Mouse (Mus musculus) thymus, adult 18-20 months (tissue): Measurements from ENCODE around the gene Afap1.

Experiments used
- DNase-seq, 2 experiments: peaks; one replicate each; pipeline ENCODE4 v3.0.0; 2022; ENCODE audit warnings: mixed read lengths in 2 of 2

Afap1 gene

GRCm38 (mm10) chr5:35935939-35936338, 42.8 kb downstream of the Afap1 start:
- DNase-seq = no peak

- no peak for DNase-seq
Measured at GRCm38 (mm10) chr5:35938249-35939223, 45.4 kb downstream of the Afap1 start.

DNA sequence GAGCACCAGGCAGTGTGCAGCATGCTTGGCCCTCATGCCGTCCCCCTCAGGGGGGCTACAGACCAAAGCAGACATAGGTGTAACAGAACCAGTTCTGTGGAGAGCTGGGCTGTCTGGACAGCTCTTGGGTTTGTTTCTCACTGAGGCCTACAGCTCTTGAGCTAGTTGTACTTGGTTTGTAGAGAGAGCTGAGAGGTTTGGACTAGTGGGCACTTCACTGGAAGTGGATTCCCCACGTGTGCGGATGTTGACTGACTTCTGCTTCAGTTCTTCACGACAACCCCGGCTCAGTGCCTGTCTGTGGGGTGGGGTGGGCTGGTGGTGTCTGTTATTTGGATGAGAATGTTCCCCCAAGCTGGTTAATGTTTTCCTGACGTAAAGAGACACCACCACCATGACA, 46.8 kb downstream of the Afap1 start:
- no peak for DNase-seq

DNA sequence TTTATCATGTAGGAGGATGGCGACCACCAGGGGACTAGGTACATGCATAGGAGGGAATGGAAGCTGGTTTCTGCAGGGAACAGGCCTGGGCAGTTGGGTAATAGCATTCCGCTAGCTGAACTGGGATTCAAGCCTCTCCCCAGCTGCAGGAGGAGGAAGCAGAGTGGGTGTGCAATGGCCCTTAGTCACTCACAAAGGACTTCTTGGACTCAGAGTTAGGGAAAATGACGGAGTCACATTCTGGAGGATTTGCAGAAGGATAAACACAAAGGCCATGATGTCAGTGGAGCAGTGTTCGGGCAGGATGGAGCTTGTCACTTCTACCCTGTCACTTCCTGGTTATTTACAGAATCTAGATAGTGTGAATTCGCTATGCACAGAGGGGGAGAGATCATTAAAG, 50.4 kb downstream of the Afap1 start:
- no peak for DNase-seq

DNA sequence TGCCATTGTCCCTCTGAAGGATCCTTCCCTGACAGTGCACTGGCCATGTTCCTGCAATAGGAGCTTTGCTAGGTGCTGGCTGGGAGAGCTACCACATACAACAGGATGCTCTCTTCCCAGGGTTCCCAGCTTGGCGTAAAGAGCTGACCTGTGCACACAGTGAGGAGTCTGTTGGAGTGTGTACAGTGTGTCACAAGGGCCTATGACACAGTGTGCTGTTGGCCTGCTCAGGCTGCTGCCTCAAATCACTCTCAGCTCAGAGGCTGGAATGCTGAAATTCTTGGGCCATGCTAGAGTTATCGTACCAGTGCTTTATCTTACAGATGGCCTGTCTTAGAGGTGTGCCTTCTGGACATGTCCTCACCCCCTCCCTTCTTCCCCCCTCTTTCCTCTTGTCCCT, 53.7 kb downstream of the Afap1 start:
- DNase-seq = no peak

- no peak for DNase-seq
Measured at GRCm38 (mm10) chr5:35947427-35947826, 54.3 kb downstream of the Afap1 start.

- no peak for DNase-seq
Measured at GRCm38 (mm10) chr5:35948225-35948975, 55.3 kb downstream of the Afap1 start.

GRCm38 (mm10) chr5:35949061-35949460, 55.9 kb downstream of the Afap1 start:
- no peak for DNase-seq

DNA sequence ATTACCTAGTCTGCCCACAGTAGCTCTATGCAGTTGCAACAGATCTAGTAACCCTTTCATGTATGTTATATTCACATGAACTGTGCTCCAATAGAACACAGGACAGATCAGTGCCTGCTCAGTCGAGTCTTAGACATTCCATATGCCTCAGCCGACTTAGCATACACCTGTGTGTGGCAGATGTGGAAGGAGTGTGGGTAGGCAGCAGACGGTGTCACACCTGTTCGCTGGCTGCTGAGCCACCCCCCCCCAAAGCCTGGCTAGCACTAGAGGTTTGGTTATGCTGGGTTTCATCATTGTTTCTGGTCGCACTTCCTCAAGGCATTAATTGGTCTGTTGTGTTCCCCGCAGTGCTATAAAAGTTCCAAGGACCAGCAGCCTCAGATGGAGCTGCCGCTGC, 57.4 kb downstream of the Afap1 start:
- DNase-seq = no peak

DNA sequence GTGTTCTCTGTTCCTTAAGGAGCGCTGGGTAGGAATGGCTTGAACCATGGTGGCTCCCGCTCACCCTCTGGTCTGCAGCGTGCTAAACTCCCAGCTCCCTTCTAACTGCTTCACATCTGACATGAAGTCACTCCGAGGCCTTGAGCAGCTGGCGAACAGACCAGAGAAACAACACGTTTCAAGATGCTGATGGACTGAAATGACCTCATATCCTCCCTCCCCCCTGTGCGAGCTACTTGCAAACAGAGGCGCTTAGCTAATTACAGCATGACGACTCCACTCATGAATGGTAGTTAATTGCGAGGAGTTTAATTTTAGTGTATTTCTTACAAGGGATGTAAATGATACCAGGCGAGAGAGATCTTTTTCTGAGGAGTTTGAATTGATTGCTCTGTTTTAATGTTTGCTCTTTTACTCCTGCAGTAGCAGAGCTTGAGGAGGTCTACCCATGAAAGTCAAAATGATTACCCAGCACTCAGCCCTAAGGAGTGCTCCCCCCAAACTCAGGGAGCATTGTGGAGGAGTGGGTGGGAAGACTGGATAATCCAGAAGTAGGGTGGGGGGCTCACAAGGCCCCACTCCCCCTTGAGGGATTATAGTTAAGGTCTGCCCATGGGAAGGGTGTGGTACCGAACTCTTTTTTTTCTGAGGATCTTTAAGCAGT, 61.1 kb downstream of the Afap1 start:
- no peak for DNase-seq

DNA sequence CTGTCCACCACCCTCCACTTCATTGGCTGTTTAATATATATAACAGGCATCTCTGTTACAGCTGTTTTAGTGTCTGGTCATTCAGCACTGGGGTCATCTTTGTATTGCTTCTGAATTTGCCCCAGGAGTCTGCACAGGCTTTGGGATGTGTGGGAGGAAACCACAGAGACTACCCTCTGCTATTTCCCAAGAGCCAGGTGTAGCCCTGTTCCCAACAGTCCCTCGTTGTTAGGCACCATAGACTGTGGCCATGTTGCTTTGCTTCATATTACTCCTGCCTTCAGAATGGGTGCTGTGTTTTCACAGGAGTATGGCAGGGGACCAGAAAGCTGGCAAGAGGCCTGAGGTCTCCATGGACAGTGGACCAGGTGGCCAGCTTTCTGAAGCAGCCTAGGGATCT, 63.1 kb downstream of the Afap1 start:
- DNase-seq = no peak

DNA sequence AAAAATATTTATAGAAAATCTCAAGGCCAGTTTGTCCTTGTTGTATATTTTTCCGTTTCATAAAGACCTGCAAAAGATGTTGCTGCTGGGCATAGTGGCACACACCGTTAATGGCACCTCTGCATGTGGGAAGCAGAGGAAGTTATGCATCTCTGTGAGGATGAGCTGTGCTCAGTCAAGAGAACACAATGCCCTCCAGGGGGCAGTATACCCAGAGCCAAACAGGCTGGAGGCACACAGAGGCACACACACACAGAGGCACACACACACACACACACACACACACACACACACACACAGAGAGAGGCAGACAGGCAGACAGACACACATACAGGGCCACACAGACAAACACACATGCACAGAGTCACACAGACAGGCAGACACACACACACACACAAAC, 65.6 kb downstream of the Afap1 start:
- no peak for DNase-seq

DNA sequence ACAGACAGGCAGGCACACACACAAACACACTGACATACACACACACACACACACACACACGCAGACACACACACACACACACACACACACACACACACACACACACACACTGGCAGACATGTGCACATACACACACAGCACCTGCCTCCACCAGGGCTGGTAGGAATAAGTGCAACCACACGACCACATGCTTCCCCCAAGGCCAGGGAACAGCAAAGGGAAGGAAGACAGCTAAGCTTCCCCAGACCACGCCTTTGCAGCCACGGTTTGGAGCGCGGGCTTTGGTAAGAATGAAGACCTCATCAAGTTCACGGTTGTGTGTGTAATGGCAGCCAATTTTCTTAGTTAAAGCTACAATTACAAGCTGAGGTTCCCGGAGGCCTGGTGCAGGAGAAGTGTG, 67.0 kb downstream of the Afap1 start:
- no peak for DNase-seq

DNA sequence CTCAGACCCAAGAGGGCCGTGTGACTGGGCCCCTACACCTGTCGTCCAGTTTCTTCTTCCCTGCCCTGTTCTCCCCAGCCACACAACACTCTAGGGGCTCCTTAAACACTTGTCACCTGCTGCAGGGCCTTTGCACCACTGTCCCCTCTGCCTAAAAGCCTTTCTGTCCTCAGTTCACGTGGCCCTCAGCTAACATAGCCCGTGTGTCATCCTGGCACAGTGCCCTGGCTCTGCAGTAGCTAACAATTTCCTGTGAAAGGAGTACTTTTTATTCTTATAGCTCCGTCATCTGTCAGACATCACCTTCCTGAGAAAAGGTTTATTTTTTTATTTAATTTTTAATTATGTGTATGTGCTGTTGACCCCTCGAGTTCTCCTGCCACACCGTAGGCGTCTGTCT, 68.2 kb downstream of the Afap1 start:
- no peak for DNase-seq

GRCm38 (mm10) chr5:35963635-35964034, 70.5 kb downstream of the Afap1 start:
- DNase-seq = no peak

DNA sequence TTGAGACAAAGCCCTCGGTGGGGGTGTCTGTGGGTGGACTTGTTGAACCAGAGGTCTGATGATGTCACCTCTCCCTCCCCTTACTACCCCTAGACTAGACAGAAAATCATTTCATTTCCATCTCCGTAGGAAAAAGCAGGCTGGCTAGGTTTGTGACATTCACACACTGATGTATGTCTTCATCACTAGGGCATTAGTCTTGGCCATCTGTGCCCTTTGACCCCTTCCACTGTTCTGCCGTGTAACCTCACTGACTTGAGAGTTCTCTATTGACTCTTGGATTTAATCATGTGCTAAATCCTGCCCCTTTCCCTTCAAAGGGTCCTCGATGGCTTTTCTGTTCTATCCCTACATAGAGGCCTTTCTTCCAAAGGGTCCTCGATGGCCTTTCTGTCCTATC, 71.9 kb downstream of the Afap1 start:
- no peak for DNase-seq

DNA sequence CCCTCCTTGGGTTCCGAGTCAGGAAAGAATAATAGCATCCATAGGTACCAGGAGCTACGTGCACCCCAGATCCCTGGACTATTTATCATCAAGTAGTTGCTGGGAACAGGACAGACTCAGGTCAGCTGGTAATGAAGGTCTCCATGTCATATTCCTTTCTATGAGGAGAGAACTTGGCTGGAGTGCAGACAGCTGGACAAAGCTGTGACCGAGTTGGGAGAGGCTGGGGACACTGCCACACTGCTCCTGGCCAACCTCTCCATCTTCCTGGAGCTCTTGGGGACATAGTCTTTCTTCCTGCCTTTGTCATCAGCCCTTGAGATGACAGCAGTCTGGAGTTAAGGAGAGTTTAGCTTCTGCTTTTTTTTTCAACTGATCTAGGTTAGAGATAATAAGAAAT, 76.7 kb downstream of the Afap1 start:
- no peak for DNase-seq

DNA sequence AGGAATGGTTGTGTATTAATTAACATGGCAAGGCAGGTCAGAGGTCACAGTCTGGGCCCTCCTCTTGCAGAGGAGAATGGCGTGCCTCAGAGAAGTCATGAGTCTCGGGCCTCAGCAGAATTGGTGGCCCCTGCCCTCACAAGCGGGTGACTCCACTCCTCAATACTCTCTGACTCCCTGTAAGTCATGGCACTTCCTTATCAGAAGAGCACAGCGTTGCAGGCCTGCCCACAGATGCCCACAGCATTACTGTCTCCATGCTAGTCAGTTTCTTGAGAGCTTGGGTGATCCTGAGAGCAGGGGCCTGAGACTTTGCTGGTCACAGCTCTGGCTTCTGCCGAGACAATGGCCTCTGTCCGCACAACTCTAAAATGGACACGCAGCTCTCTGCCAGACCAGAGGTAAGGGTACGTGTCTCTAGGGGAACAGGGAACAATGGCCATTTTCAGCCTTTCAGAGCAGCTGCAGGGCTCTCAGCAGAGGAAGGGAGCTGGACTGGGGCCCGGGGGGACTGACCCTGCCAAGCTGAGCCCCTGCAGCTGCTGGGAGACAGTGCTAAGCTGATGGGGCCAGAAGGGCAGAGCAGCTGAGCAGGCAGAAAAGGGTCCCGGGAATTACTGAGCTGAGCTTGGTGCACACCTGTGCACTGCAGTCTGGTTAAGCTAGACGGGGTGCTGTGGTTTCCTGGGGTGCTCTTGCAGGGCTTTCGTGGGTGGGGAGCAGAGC, 77.4 kb downstream of the Afap1 start:
- peak; percentile 57 to 63 for DNase-seq

DNA sequence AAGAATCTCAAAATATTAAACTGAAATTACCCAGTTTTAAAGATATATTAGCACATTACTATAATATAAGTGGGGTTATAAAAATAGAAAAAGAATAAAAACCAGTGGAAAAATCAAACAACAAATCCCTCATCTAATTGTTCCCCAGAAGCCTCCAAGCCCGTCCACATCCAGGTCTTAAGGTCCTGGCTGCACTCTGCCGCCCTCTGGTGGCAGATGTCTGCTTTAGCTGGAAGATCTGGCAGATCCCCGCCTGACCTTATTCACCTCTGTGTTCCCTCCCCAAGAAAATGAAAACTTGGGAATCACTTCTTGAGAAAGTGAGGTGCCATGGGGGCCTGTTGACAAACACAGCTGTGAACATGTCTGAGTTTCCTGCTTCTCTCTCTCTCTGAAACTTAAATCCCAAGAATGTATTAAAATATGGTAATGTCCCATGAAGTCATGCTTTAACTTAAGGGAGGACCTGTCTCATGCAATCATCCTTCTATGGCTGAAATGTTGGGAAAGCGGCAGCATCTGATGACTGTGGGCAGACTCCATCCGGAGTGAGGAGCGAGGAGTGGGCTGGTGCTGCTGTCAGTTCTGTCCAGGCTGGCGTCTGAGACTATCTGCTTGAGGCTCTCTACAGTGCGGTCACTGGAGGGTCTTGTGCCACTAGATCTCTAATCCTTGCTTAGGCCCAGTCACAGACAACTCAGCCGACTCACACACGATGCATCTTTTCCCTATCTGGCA, 78.9 kb downstream of the Afap1 start:
- DNase-seq = peak; percentile 35 to 55

- no peak for DNase-seq
Measured at GRCm38 (mm10) chr5:35972739-35973138, 79.6 kb downstream of the Afap1 start.

DNA sequence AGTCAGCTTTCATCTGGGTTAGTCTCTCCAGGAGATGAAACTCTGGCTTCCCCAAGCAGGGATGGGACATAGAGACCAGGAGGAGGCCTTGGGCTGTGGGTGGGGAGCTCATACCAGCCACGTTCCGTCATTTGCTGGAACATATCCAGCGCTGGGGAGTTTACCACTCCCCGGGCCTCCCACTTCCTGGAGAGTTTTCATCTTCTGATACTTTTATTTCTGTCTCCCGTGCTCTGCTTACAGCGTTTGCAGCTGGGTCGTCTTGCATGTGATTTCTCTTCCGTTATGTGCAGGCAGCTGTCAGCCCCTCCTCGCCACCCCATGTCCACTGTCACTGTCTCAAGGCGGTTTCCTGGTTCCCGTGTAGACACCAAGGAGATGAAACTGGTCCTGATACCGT, 80.7 kb downstream of the Afap1 start:
- peak; percentile 59 to 74 for DNase-seq

DNA sequence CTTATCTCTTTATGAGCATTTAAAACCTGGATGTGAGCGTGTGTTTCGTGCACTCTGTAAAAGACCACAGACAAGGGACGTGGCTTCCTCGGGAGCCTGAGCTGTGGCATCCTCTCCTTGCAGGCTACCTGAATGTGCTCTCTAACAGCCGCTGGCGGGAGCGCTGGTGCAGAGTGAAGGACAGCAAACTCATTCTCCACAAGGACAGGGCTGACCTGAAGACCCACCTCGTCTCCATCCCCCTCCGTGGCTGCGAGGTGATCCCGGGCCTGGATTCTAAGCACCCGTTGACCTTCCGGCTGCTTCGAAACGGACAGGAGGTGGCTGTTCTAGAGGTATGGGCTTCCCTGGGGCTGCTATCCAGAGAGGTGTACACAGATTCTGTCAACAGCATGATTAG, 81.1 kb downstream of the Afap1 start:
- DNase-seq = peak in 1 of 2 experiments; percentile 26
